Mouse (Mus musculus) spleen, adult 2 months (tissue): Measurements from ENCODE around the gene Prdm12.

ENCODE experiments used
- CTCF ChIP-seq: fragments of 200-500 bp; IDR thresholded peaks from 2 replicates; pipeline ENCODE4 v1.5.1; 2011; ENCODE audit warnings: mild to moderate bottlenecking, inconsistent platforms; ENCODE audit not compliant: insufficient read depth, insufficient read length, insufficient replicate concordance; ENCODE audit errors: extremely low read depth
- POLR2A ChIP-seq: fragments of 200-500 bp; IDR thresholded peaks from 2 replicates; pipeline ENCODE4 v1.6.1; 2011; ENCODE audit warnings: low read depth, low read length, inconsistent platforms

DNA sequence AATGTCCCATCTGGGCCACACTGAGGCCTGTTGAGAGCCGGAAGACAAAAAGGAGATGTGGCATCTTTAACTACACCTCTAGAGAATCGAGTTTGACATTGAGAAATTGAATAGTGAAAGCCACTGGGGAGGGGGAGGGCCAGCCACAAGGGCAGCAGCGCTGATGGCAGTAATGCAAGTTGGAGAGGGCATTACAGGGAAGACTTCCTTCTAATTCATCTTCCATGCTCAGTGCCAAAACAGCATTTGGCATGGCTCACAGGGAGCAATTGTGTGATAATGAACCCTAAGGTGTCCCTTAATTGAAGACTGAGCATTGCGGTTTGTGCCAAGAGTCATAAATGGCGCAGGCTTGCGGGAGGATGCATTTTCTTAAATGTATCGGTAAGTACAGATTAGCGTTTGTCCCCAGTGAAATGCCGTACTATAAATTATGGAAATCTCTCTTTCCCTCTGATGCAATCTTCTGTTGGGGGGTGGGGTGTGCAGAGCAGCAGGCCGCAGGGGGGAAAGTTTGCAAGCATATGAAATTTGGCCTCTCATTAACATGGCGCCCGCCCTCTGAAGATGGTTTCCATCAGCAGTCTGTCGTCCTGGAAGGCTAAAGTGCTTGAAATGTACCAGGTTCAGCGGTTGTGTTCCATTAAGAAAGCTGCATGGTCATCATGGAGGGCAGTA lies 21.2 kb upstream of the Prdm12 start:
- TF ChIP-seq CTCF (no peak), POLR2A (no peak)
